Mouse (Mus musculus) thymus, adult 2 months (tissue): ENCODE measurements at regions not wholly inside any gene's neighbourhood (a gene's known extent, or its start where the extent isn't known, plus 50 kb on each side); places are given as distances from the start of the nearest gene placed in this dataset.

Source experiments
- DNase-seq: peaks from one replicate; pipeline ENCODE4 v3.0.0; 2021
- H3K27ac ChIP-seq: fragments of 200-500 bp; 2 replicates; pipeline ENCODE4 v1.5.1; 2012; ENCODE audit warnings: low read length, control low read depth; ENCODE audit not compliant: control insufficient read depth, insufficient read depth
- H3K27me3 ChIP-seq: fragments of 200-500 bp; 2 replicates; pipeline ENCODE4 v1.6.1; 2012; ENCODE audit warnings: mild to moderate bottlenecking, low read length, moderate library complexity, mixed read lengths; ENCODE audit not compliant: control insufficient read depth, insufficient read depth
- H3K36me3 ChIP-seq: fragments of 200-500 bp; 2 replicates; pipeline ENCODE4 v1.6.1; 2012; ENCODE audit warnings: mild to moderate bottlenecking, low read length, moderate library complexity; ENCODE audit not compliant: control insufficient read depth, insufficient read depth
- H3K4me1 ChIP-seq: fragments of 200-500 bp; replicated peaks from 2 replicates; pipeline ENCODE4 v1.6.1; 2012; ENCODE audit warnings: low read length; ENCODE audit not compliant: control insufficient read depth, insufficient read depth
- H3K4me3 ChIP-seq: fragments of 200-500 bp; 2 replicates; pipeline ENCODE4 v1.5.1; 2012; ENCODE audit warnings: mild to moderate bottlenecking, low read length, control low read depth, moderate library complexity; ENCODE audit not compliant: control insufficient read depth, insufficient read depth
- CTCF ChIP-seq: fragments of 200-500 bp; IDR thresholded peaks from 2 replicates; pipeline ENCODE4 v1.5.1; 2012; ENCODE audit warnings: mild to moderate bottlenecking, control low read depth, low read length, moderate library complexity, borderline replicate concordance; ENCODE audit not compliant: control insufficient read depth, poor library complexity, insufficient read depth; ENCODE audit errors: extremely low read depth
- POLR2A ChIP-seq: fragments of 200-500 bp; IDR thresholded peaks from 2 replicates; pipeline ENCODE4 v1.6.1; 2012; ENCODE audit warnings: mild to moderate bottlenecking, low read length, control low read depth, moderate library complexity; ENCODE audit not compliant: control insufficient read depth, poor library complexity, insufficient read depth; ENCODE audit errors: extremely low read depth
- WGBS: fragments of 180-500 bp; shearing (Covaris S2); methylation state at CpG from one replicate; pipeline ENCODE4 v1.1.7; 2018; 5-methylcytosine and 5-hydroxymethylcytosine counted together

DNA sequence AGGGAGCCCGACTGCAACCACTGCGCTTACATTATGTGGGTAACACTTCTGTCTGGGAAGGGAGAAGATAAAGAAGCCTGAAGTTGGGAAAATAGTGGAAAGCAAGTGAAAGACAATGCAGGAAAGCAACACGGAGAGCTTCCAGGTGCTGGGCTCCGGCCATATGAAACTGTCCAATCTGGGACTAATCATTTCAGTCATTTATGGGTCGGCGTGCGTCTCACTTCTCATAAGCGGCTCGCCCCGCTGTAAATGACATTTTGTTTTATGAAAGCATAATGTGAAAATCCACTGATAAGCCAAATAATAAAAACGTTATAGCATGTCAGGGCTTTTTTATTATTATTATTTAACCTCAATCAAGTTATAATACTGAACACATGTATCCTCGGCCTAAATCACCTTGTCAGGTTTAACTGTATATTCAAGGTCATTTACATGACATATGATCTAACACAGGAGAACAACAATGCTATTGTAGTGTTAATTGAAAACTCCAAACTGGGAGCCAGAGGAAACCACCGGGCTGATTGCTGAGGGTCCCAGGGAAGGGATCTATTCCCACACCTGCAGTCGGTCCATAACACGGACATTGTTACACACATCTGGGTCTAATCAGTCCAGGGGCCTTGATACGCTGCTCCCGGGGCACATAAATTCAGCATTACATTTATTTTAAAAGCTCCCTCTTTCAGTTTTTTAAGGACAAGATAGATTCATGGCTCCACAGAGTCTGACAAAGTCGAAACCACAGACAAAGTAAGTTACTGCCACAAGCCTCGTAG, 332.4 kb downstream of the Etnk1 start:
- no peaks in the 10 kb centered on the region for H3K27me3 ChIP-seq
- no peak overlapping the region for H3K4me3 ChIP-seq
- TF ChIP-seq CTCF (no peak), POLR2A (no peak)
- no peak overlapping the region for H3K27ac ChIP-seq
- H3K4me1 ChIP-seq = no peaks in the 10 kb centered on the region
- no peaks in the 10 kb centered on the region for H3K36me3 ChIP-seq
- 97% methylated on average over 19 of the region's 19 CpGs for WGBS
- DNase-seq = no peak

DNA sequence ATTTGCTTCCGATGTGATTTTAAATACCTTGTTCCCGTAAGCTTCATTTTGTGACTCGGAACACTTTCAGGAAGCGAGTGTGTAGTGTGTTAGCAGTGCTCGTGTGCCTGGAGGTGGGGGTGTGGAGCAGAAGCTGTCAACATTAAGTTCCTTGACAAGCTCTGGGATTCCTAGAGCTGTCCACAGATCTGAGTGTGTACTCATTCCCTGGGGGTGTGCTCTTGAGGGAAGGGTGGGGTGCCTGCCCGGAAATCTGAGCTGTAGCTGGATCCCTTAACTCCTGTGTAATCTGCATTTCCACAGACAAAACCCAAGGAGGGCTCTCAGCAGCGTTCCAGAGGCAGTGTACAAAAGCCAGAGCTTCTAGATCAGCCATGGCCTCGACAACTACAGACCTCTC, 335.8 kb downstream of the Etnk1 start:
- no peak for DNase-seq
- no peak overlapping the region for H3K4me3 ChIP-seq
- TF ChIP-seq POLR2A (no peak), CTCF (no peak)
- no peaks in the 10 kb centered on the region for H3K36me3 ChIP-seq
- no peak overlapping the region for H3K27ac ChIP-seq
- no peaks in the 10 kb centered on the region for H3K4me1 ChIP-seq
- WGBS = 89% methylated on average over 8 of the region's 8 CpGs
- no peaks in the 10 kb centered on the region for H3K27me3 ChIP-seq

DNA sequence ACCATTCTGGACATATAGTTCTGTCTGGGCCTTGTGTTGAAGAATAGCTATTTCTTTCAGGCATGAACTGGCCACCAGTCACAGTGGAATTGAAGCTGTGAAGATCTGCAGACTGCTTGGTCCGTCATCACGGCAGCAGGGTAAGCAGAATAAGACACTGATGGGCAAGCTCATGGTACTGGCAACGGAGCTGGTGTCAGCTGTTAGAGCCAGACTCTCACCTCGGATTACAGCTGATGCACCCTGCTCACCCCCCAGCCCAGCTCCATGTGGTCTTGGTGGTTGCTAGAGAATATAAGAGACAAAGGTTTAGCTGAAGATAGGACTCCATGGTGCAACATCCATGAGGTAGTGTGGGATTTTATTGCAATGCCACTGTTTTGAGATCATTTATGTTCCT, 336.9 kb downstream of the Etnk1 start:
- Histone ChIP-seq H3K27ac (no peak overlapping the region), H3K36me3 (no peaks in the 10 kb centered on the region), H3K4me1 (no peaks in the 10 kb centered on the region), H3K4me3 (no peak overlapping the region), H3K27me3 (no peaks in the 10 kb centered on the region)
- no peak for TF ChIP-seq CTCF
- TF ChIP-seq POLR2A = no peak
- DNase-seq = no peak
- 91% methylated on average over 4 of the region's 4 CpGs for WGBS

DNA sequence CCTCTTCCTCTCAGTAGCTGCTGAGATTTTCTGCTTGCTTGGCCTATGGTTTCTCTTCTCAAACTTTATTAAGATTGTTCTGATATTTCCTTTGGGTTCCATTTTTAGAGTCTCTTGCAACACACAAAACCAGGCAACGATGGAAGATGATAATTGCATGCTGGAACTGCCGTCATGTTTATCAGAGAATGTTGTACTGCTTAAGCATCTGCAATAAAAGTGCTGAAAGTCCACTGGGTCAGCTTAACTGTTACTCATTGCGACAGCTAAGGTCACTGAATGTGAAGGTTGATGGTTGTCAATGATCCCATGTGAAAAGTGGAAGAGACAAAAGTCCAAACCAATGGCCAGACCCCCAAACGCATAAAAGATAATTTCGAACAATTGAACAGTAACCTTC, 346.4 kb downstream of the Etnk1 start:
- TF ChIP-seq CTCF (no peak), POLR2A (no peak)
- H3K4me3 ChIP-seq = no peak overlapping the region
- DNase-seq = no peak
- no peaks in the 10 kb centered on the region for H3K4me1 ChIP-seq
- WGBS = 96% methylated on average over 5 of the region's 5 CpGs
- no peaks in the 10 kb centered on the region for H3K27me3 ChIP-seq
- H3K27ac ChIP-seq = no peak overlapping the region
- no peaks in the 10 kb centered on the region for H3K36me3 ChIP-seq

DNA sequence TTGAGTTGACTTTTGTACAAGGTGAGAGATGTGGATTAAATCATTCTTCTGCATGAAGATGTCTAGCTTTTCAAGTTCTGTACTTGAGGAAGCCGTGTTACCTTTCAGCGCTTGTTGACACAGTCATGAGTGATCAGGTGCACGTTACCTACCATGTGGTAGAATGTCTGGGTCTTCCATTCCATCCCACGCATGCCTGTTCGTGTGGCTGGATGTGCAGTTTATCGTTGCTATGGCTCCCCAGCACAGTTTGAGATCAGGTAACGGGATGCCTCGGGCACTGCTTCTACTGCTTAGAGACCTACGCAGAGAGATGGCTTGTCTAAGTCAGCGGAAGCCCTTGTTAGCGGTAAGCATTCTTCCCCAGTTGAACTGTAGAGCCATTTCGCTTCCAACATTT, 348.1 kb downstream of the Etnk1 start:
- no peaks in the 10 kb centered on the region for H3K36me3 ChIP-seq
- H3K4me3 ChIP-seq = no peak overlapping the region
- TF ChIP-seq POLR2A (no peak), CTCF (no peak)
- 95% methylated on average over 12 of the region's 12 CpGs for WGBS
- H3K27me3 ChIP-seq = no peaks in the 10 kb centered on the region
- no peak overlapping the region for H3K27ac ChIP-seq
- H3K4me1 ChIP-seq = no peaks in the 10 kb centered on the region
- DNase-seq = no peak

DNA sequence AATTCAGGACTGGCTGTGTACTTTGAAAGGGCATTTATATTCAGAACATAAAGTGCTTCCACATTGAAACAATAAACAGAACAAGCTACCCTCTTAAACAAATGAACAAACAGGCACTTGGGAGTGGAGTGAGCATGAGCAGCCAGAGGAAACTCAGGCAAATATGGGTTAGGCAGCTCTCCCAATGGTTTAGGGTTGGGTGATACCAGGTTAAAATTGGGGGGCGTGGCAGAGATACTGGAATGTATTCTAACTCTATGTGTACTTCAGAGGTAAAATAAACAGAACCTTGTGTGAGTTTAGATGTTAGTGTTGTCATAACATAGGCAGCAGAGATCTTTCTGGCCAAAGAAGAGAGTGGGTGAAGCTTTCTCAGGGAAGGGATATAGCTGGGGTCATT, 349.7 kb downstream of the Etnk1 start:
- no peak overlapping the region for H3K27ac ChIP-seq
- DNase-seq = no peak
- 94% methylated on average over 1 of the region's 1 CpGs for WGBS
- no peak overlapping the region for H3K4me3 ChIP-seq
- no peaks in the 10 kb centered on the region for H3K27me3 ChIP-seq
- TF ChIP-seq POLR2A (no peak), CTCF (no peak)
- no peaks in the 10 kb centered on the region for H3K4me1 ChIP-seq
- H3K36me3 ChIP-seq = no peaks in the 10 kb centered on the region

DNA sequence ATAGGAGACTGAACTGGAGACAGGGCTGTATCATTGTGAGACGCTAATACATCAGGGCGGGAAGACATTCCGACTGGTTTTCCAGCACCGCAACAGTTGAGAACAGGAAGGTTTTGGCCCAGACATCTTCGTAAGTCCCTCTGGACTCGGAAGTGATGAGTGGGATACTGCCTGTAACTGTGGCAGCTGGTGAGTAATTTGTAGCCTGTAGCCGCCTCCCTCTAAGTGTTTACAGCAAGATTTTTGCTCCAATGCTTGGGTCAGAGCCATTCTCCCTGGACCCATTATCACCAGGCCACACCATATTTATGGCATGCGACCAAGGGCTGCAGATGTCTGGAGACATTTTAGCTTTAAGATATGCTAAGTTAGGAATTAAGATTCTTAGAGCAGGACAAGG, 351.5 kb downstream of the Etnk1 start:
- Histone ChIP-seq H3K4me3 (no peak overlapping the region), H3K4me1 (no peaks in the 10 kb centered on the region), H3K27me3 (no peaks in the 10 kb centered on the region), H3K36me3 (no peaks in the 10 kb centered on the region), H3K27ac (no peak overlapping the region)
- 96% methylated on average over 8 of the region's 8 CpGs for WGBS
- DNase-seq = no peak
- no peak for TF ChIP-seq POLR2A
- TF ChIP-seq CTCF = no peak
